Comparison of ENCODE assay signal across 8 mouse cellular contexts in the genomic region with DNA sequence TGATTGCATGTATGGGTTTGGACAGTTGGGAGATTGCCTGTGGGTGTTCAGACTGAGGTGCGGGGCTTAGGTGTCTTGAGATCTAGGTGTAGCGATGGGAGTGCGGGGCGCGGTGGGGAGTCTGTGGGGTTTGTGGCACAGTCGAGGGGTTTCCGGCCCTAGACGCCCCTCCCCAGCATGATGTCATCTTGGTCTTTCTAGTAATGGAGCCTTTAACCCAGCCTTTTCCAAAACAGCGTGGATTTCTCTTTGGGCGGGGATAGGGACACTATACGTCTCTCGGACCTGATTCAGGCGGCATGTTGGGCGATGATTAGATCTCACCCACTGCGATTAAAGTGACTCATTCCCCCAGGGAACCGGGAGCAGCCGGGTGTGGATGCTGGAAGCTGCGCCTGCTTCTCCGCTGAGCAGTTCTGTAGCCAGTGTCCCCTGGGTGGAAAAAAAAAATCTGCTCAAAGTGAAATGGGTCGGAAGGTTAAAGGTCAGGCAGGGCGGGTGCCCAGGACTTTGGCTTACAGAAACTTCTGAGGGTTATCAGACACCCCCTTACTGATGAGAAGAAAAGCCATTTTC. TPM values are rescaled to one million over a fixed set of nuclear protein-coding genes. Genes with fewer than 3 reads are reported as not detected.
DNase-seq lines count a peak whose midpoint lies in the region; ATAC-seq and TF ChIP-seq lines count a peak whose summit lies in the region.

No protein-coding gene starts in this region.

- POLR2A ChIA-PET in Patski (lab: Charles Lee), result interaction anchor here (0.9 to 1.1 kb wide), 2 partner anchors 24 to 95 kb away, joined by 3 to 4 read pairs; partner anchors contain the start of gene Chid1

- no peaks in the 10 kb centered on the region for H3K9me3 ChIP-seq in hindbrain, embryonic 10.5 days

- H3K4me1 ChIP-seq in cerebellum, adult 2 months (ENCODE audit: control insufficient read depth, insufficient read depth, low read length), result peaks cover 26% of the 10 kb centered on the region
- H3K4me1 ChIP-seq in hindbrain, embryonic 10.5 days (replicated peaks), result peaks cover 42% of the 10 kb centered on the region

- peak; percentile 45 for ATAC-seq in Patski
- ATAC-seq in frontal cortex, adult (ENCODE audit: low TSS enrichment), result peak; percentile 27; the same call in 1 of the 2 replicates
- ATAC-seq in granulocyte monocyte progenitor cell, adult 5-6 weeks (replicated peaks; ENCODE audit: poor library complexity, severe bottlenecking), result no peak

- H3K27ac ChIP-seq in cerebellum, adult 2 months (ENCODE audit: insufficient read depth, low read length), result peak overlapping the region; percentile 68
- H3K27ac ChIP-seq in hindbrain, embryonic 10.5 days, result peak overlapping the region; percentile 96

- in situ Hi-C loops in Patski (cut with MboI; ENCODE audit: low pct_unique_long_range_greater_than_20kb), result loop anchor here (25.0 kb wide), 1 partner anchor 524 kb away; the partner anchor contains the start of gene Dusp8

- peak; percentile 68 for DNase-seq in Patski (ENCODE audit: low read depth, low spot score)
- peak; percentile 65 to 76 for DNase-seq in cerebellum, adult 2 months
- peak; percentile 51 for DNase-seq in hindbrain, embryonic 10.5 days (ENCODE audit: low spot score)
- peak; percentile 46 for DNase-seq in layer of hippocampus, adult 9-11 months
- peak; percentile 67 for DNase-seq in lung, postnatal 10 days
- peak; percentile 42 for DNase-seq in right cerebral cortex, postnatal 25 days

- TF ChIP-seq POLR2A in cerebellum, adult 2 months (IDR thresholded peaks at IDR 0.05; ENCODE audit: borderline replicate concordance, insufficient read depth, low read length), result no peak

- WGBS in cerebellum, adult 2 months, result under 1% methylated on average over 21 of the region's 21 CpGs
- WGBS in hindbrain, embryonic 10.5 days, result 2% methylated on average over 21 of the region's 21 CpGs

- H3K36me3 ChIP-seq in hindbrain, embryonic 10.5 days, result peaks cover 15% of the 10 kb centered on the region

- no peak for TF ChIP-seq CTCF in Patski (IDR thresholded peaks at IDR 0.05)
- TF ChIP-seq CTCF in cerebellum, adult 2 months (IDR thresholded peaks at IDR 0.05; ENCODE audit: borderline replicate concordance, insufficient read depth, low read depth, low read length), result no peak

- no peaks in the 10 kb centered on the region for H3K27me3 ChIP-seq in Patski
- H3K27me3 ChIP-seq in cerebellum, adult 2 months (ENCODE audit: control insufficient read depth, insufficient read depth, low read length), result no peaks in the 10 kb centered on the region
- H3K27me3 ChIP-seq in hindbrain, embryonic 10.5 days (ENCODE audit: insufficient read depth, poor library complexity, severe bottlenecking), result 0 out of 2 replicates have a peak, but pooled peaks cover 5% of the 10 kb centered on the region

- CTCF ChIA-PET in Patski (lab: Charles Lee), result interaction anchor here (3.0 kb wide), 1 partner anchor 15 kb away, joined by 13 read pairs; no protein-coding TSS in a partner anchor

- H3K4me3 ChIP-seq in cerebellum, adult 2 months (replicated peaks; ENCODE audit: insufficient read depth, low read depth, low read length), result peak overlapping the region; percentile 81
- peak overlapping the region; percentile 94 for H3K4me3 ChIP-seq in hindbrain, embryonic 10.5 days

RNA-seq across cellular contexts. Expression of gene Ap2a2, which starts 1.0 kb away (rescaled TPM):
- polyA plus RNA-seq in Patski (2021), result 76.4 TPM
- 94.8 and 96.7 TPM in 2 replicates for polyA plus RNA-seq in cerebellum, adult 2 months (2012; rRNA removed)
- 105 and 108 TPM in 2 replicates for polyA plus RNA-seq in hindbrain, embryonic 10.5 days (2016; fragmentation: Nextera tagmentation; extraction: Ambion mirVana)
- 18.9 and 21.0 TPM in 2 replicates for total RNA-seq in granulocyte monocyte progenitor cell, adult 5-6 weeks (2014; fragmentation: Nextera tagmentation)
- total RNA-seq in granulocyte monocyte progenitor cell, adult 5-6 weeks (2017), result 20.2 and 28.4 TPM in 2 replicates

RNA-seq across cellular contexts. Expression of gene Chid1, which starts 23.3 kb away (rescaled TPM):
- polyA plus RNA-seq in Patski (2021), result 41.6 TPM
- polyA plus RNA-seq in cerebellum, adult 2 months (2012; rRNA removed), result 35.8 and 37.9 TPM in 2 replicates
- 24.9 and 30.2 TPM in 2 replicates for polyA plus RNA-seq in hindbrain, embryonic 10.5 days (2016; fragmentation: Nextera tagmentation; extraction: Ambion mirVana)
- total RNA-seq in granulocyte monocyte progenitor cell, adult 5-6 weeks (2014; fragmentation: Nextera tagmentation), result 12.2 and 26.1 TPM in 2 replicates
- 40.2 and 40.9 TPM in 2 replicates for total RNA-seq in granulocyte monocyte progenitor cell, adult 5-6 weeks (2017)
